In the genomic region with DNA sequence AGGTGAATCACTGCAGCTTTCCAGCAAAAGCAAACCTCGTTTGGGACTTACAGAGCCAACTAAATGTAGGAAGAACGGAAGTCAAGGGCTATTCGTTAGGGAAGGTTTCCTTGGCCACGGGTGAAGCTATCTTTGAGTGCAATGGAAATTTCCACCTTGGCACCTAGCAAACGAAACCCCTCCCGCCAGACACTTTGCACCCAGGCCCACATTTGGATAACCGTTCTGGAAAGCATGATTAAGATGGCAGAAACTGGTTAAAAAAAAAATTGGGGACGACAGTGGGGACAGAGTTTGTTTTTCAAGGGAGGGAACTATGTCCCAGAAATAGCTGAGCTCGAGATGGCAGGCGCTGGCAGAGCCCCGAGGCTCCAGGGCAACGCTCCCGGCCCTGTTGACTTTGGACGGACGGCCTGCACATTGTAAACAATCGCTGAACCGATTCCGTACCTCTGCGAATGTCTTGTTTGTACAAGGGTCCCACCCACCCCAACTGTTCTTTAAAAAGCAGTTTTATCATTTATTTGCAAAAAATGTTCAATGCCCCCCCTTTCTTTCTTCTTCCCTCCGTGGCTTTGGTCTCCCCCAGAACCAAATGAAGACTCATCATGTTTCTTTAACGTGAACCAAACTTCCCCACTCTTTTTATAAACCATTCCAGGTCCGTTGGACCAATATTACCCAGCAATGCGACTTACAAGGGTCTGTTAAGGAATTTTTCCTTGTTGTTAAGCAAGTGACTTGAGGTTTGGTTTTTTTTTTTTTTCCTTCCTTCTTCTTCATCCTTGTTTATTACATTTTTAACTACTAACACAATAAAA, we compare ENCODE assay signal across 8 mouse cellular contexts. TPM values are rescaled to one million over a fixed set of nuclear protein-coding genes. Genes with fewer than 3 reads are reported as not detected.
DNase-seq lines count a peak whose midpoint lies in the region; ATAC-seq and TF ChIP-seq lines count a peak whose summit lies in the region.

No protein-coding gene starts in this region.

- DNase-seq in left cerebral cortex, postnatal 4 days: peak; percentile 47
- DNase-seq in left cerebral cortex, adult 8-10 months (ENCODE audit: low spot score in 2 of 2): no peak
- DNase-seq in kidney, postnatal 0 days (ENCODE audit: low spot score): peak; percentile 46
- DNase-seq in lung, postnatal 10 days: peak; percentile 59

- H3K9ac ChIP-seq in embryonic facial prominence, embryonic 13.5 days: 0 out of 2 replicates have a peak overlapping the region, but pooled peaks have one; percentile 54
- peak overlapping the region; percentile 37 for H3K9ac ChIP-seq in heart, embryonic 16.5 days (ENCODE audit: low read length)
- H3K9ac ChIP-seq in kidney, postnatal 0 days (ENCODE audit: low read depth, low read length): 0 out of 2 replicates have a peak overlapping the region, but pooled peaks have one; percentile 31
- peak overlapping the region; percentile 66; the same call in 1 of the 2 replicates for H3K9ac ChIP-seq in stomach, embryonic 16.5 days (ENCODE audit: low read length)

- peak overlapping the region; percentile 60 for H3K4me2 ChIP-seq in embryonic facial prominence, embryonic 13.5 days
- H3K4me2 ChIP-seq in heart, embryonic 16.5 days (ENCODE audit: low read depth, low read length): peak overlapping the region; percentile 72
- peak overlapping the region; percentile 52 for H3K4me2 ChIP-seq in kidney, postnatal 0 days (ENCODE audit: low read length)
- peak overlapping the region; percentile 59 for H3K4me2 ChIP-seq in stomach, embryonic 16.5 days (ENCODE audit: low read depth, low read length)

- 16% methylated on average over 23 of the region's 23 CpGs for WGBS in embryonic facial prominence, embryonic 13.5 days
- 14% methylated on average over 23 of the region's 23 CpGs for WGBS in heart, embryonic 16.5 days
- 12% methylated on average over 23 of the region's 23 CpGs for WGBS in kidney, postnatal 0 days
- 14% methylated on average over 23 of the region's 23 CpGs for WGBS in stomach, embryonic 16.5 days

- H3K9me3 ChIP-seq in embryonic facial prominence, embryonic 13.5 days: no peaks in the 10 kb centered on the region
- no peaks in the 10 kb centered on the region for H3K9me3 ChIP-seq in heart, embryonic 16.5 days (replicated peaks; ENCODE audit: control insufficient read depth, low read length)
- no peaks in the 10 kb centered on the region for H3K9me3 ChIP-seq in kidney, postnatal 0 days (replicated peaks; ENCODE audit: low read length)
- no peaks in the 10 kb centered on the region for H3K9me3 ChIP-seq in stomach, embryonic 16.5 days (replicated peaks; ENCODE audit: control insufficient read depth, low read length)

- no peak for ATAC-seq in embryonic facial prominence, embryonic 13.5 days (ENCODE audit: insufficient number of reproducible peaks, insufficient read depth, low FRiP score, low TSS enrichment, low read depth)
- no peak for ATAC-seq in heart, embryonic 16.5 days (replicated peaks; ENCODE audit: extremely low read depth, insufficient read depth, low FRiP score)
- no peak for ATAC-seq in kidney, postnatal 0 days (replicated peaks; ENCODE audit: low FRiP score, low read depth)
- no peak for ATAC-seq in stomach, embryonic 16.5 days (ENCODE audit: insufficient read depth, low FRiP score)
- no peak for ATAC-seq in CD4-positive, CD25-positive, alpha-beta regulatory T cell, adult 4 months

- no peak for TF ChIP-seq CTCF in kidney, postnatal 0 days (IDR thresholded peaks at IDR 0.05; ENCODE audit: low read depth)

- H3K27ac ChIP-seq in embryonic facial prominence, embryonic 13.5 days: peak overlapping the region; percentile 74
- H3K27ac ChIP-seq in heart, embryonic 16.5 days (ENCODE audit: low read length): peak overlapping the region; percentile 80
- H3K27ac ChIP-seq in kidney, postnatal 0 days: peak overlapping the region; percentile 74
- peak overlapping the region; percentile 93 for H3K27ac ChIP-seq in stomach, embryonic 16.5 days (ENCODE audit: low read length)

- no peak overlapping the region for H3K4me3 ChIP-seq in embryonic facial prominence, embryonic 13.5 days
- H3K4me3 ChIP-seq in heart, embryonic 16.5 days (ENCODE audit: low read length): peak overlapping the region; percentile 47
- peak overlapping the region; percentile 25; the same call in 1 of the 2 replicates for H3K4me3 ChIP-seq in kidney, postnatal 0 days (replicated peaks; ENCODE audit: low read depth, low read length)
- peak overlapping the region; percentile 41 for H3K4me3 ChIP-seq in stomach, embryonic 16.5 days (replicated peaks; ENCODE audit: low read length)

- peaks cover 27% of the 10 kb centered on the region for H3K4me1 ChIP-seq in embryonic facial prominence, embryonic 13.5 days
- peaks cover 22% of the 10 kb centered on the region for H3K4me1 ChIP-seq in heart, embryonic 16.5 days (ENCODE audit: control insufficient read depth, insufficient read depth, low read length)
- H3K4me1 ChIP-seq in kidney, postnatal 0 days (replicated peaks; ENCODE audit: insufficient read depth, low read length): peaks cover 15% of the 10 kb centered on the region; the same call in 1 of the 2 replicates
- peaks cover 19% of the 10 kb centered on the region for H3K4me1 ChIP-seq in stomach, embryonic 16.5 days (ENCODE audit: control insufficient read depth, insufficient read depth, low read length)

- intact Hi-C loops in left cerebral cortex, postnatal 4 days (cut with DNase I): no loop called here

- H3K27me3 ChIP-seq in embryonic facial prominence, embryonic 13.5 days: no peaks in the 10 kb centered on the region
- H3K27me3 ChIP-seq in heart, embryonic 16.5 days (ENCODE audit: control insufficient read depth, insufficient read depth, low read length): no peaks in the 10 kb centered on the region
- H3K27me3 ChIP-seq in kidney, postnatal 0 days (ENCODE audit: insufficient read depth, low read length): no peaks in the 10 kb centered on the region
- no peaks in the 10 kb centered on the region for H3K27me3 ChIP-seq in stomach, embryonic 16.5 days (ENCODE audit: control insufficient read depth, insufficient read depth, low read length)

- no peaks in the 10 kb centered on the region for H3K36me3 ChIP-seq in embryonic facial prominence, embryonic 13.5 days
- H3K36me3 ChIP-seq in heart, embryonic 16.5 days (ENCODE audit: control insufficient read depth, insufficient read depth): no peaks in the 10 kb centered on the region
- no peaks in the 10 kb centered on the region for H3K36me3 ChIP-seq in kidney, postnatal 0 days (ENCODE audit: insufficient read depth, low read length)
- H3K36me3 ChIP-seq in stomach, embryonic 16.5 days (ENCODE audit: control insufficient read depth, insufficient read depth, low read length): no peaks in the 10 kb centered on the region

RNA-seq across cellular contexts. Expression of gene Skor1, which starts 57.5 kb away (rescaled TPM):
- total RNA-seq in left cerebral cortex, postnatal 4 days (2021): under 1 TPM; 0.10 to 0.56 TPM
- total RNA-seq in left cerebral cortex, adult 8-10 months (2022): under 1 TPM; 0.34 to 0.44 (median 0.37) TPM
- polyA plus RNA-seq in embryonic facial prominence, embryonic 13.5 days (2015; fragmentation: Nextera tagmentation; extraction: Ambion mirVana): 0.58 TPM in 1 of 2 replicates, not detected in the other
- polyA plus RNA-seq in heart, embryonic 16.5 days (2015; fragmentation: Nextera tagmentation; extraction: Ambion mirVana): not detected in 2 replicates
- not detected in 2 replicates for polyA plus RNA-seq in kidney, postnatal 0 days (2015; fragmentation: Nextera tagmentation; extraction: Ambion mirVana)
- not detected in 2 replicates for polyA plus RNA-seq in stomach, embryonic 16.5 days (2015; fragmentation: Nextera tagmentation; extraction: Ambion mirVana)
- not detected for polyA plus RNA-seq in CD4-positive, CD25-positive, alpha-beta regulatory T cell, adult 4 months (2017; shearing (Covaris generic))

Comparison
In these comparisons a context has a peak if more than half of its experiments do, and no peak if none do; other contexts are left out.
1. DNase-seq: peak in left cerebral cortex, postnatal 4 days (single experiment), kidney, postnatal 0 days (single experiment) and lung, postnatal 10 days (single experiment); none in left cerebral cortex, adult 8-10 months (0 of 2).
2. Peak in every context shown above with its lines, with median percentiles within 50 percentile points of each other: H3K27ac ChIP-seq, H3K4me2 ChIP-seq and H3K9ac ChIP-seq.